Mouse (Mus musculus) kidney, adult 2 months (tissue): ENCODE measurements around the gene Pik3r2.

Source experiments
- CTCF ChIP-seq: fragments of 200-500 bp; conservative IDR thresholded peaks from 2 replicates; pipeline ENCODE4 v1.5.1; 2011; ENCODE audit warnings: low read depth, mild to moderate bottlenecking, control low read depth, low read length, moderate library complexity, mixed read lengths; ENCODE audit not compliant: insufficient read depth, insufficient read length
- POLR2A ChIP-seq: fragments of 200-500 bp; IDR thresholded peaks from one replicate; pipeline ENCODE4 v1.6.1; 2011; ENCODE audit warnings: low read depth, low read length, control low read depth

- TF ChIP-seq CTCF = no peak
- no peak for TF ChIP-seq POLR2A
Observed at GRCm38 (mm10) chr8:70787051-70787445, 10.5 kb upstream of the Pik3r2 start.
